Mouse (Mus musculus): Measurements from ENCODE around the gene Calm1.

- TF ChIP-seq CTCF (IDR thresholded peaks at IDR 0.05; ENCODE audit: low read depth), result no peak
- TF ChIP-seq EP300 (optimal IDR thresholded peaks at IDR 0.05), result no peak
These were observed 22.7 kb upstream of the Calm1 start for GRCm38 (mm10) chr12:100176469-100177056.
